Mouse (Mus musculus) adrenal gland, postnatal 4 days (tissue): ENCODE measurements around the gene Lamtor2. TPM values are rescaled to one million over a fixed set of nuclear protein-coding genes. Genes with fewer than 3 reads are reported as not detected.

Source experiments
- DNase-seq, 2 experiments: peaks; one replicate each; pipeline ENCODE4 v3.0.0; 2021 to 2022; ENCODE audit warnings: low spot score in 2 of 2, mixed read lengths in 2 of 2
- total RNA-seq, 2 experiments: library from RNA; stranded (reverse); gene quantifications; 2 replicates each; pipeline ENCODE4 v1.2.3; 2021

Lamtor2 gene
- total RNA-seq, 2 experiments from 2014 or later = 108 to 113 TPM

- DNase-seq = no peak
Observed at GRCm38 (mm10) chr3:88569093-88569492, 16.2 kb upstream of the Lamtor2 start.

- DNase-seq = no peak
Observed at GRCm38 (mm10) chr3:88568615-88569014, 15.7 kb upstream of the Lamtor2 start.

- no peak for DNase-seq
Observed at GRCm38 (mm10) chr3:88567892-88568291, 15.0 kb upstream of the Lamtor2 start.

GRCm38 (mm10) chr3:88566536-88567061 lies 13.7 kb upstream of the Lamtor2 start:
- no peak for DNase-seq

GRCm38 (mm10) chr3:88566116-88566515 lies 13.2 kb upstream of the Lamtor2 start:
- DNase-seq = no peak

GRCm38 (mm10) chr3:88563966-88564365 lies 11.1 kb upstream of the Lamtor2 start:
- DNase-seq = no peak

GRCm38 (mm10) chr3:88563442-88563841 lies 10.6 kb upstream of the Lamtor2 start:
- DNase-seq = no peak

GRCm38 (mm10) chr3:88561989-88562388 lies 9.1 kb upstream of the Lamtor2 start:
- no peak for DNase-seq

GRCm38 (mm10) chr3:88559596-88559995 lies 6.7 kb upstream of the Lamtor2 start:
- no peak for DNase-seq

GRCm38 (mm10) chr3:88556616-88557015 lies 3.7 kb upstream of the Lamtor2 start:
- no peak for DNase-seq

- no peak for DNase-seq
Observed at GRCm38 (mm10) chr3:88555731-88556130, 2.9 kb upstream of the Lamtor2 start.

GRCm38 (mm10) chr3:88555069-88555605 lies 2.3 kb upstream of the Lamtor2 start:
- DNase-seq = no peak

- DNase-seq = no peak
Observed at GRCm38 (mm10) chr3:88553880-88554586, 1.2 kb upstream of the Lamtor2 start.

GRCm38 (mm10) chr3:88553525-88553879 lies 628 bp upstream of the Lamtor2 start, which contains the start of gene Ubqln4:
Ubqln4 (plus strand) TSS chr3:88553758.
- DNase-seq = peak; percentile 85 to 95

GRCm38 (mm10) chr3:88552082-88552645 lies 710 bp downstream of the Lamtor2 start:
- no peak for DNase-seq

GRCm38 (mm10) chr3:88551586-88551985 lies 1.3 kb downstream of the Lamtor2 start:
- no peak for DNase-seq

- no peak for DNase-seq
Observed at GRCm38 (mm10) chr3:88548180-88548917, 4.5 kb downstream of the Lamtor2 start, which contains the start of gene Rab25. Rab25 (minus strand) TSS chr3:88548300.

- DNase-seq = no peak
Observed at GRCm38 (mm10) chr3:88546674-88547418, 6.0 kb downstream of the Lamtor2 start.

- DNase-seq = no peak
Observed at GRCm38 (mm10) chr3:88544955-88545591, 7.8 kb downstream of the Lamtor2 start.

- no peak for DNase-seq
Observed at GRCm38 (mm10) chr3:88544514-88544913, 8.4 kb downstream of the Lamtor2 start.
